Mouse (Mus musculus): ENCODE measurements around the gene Iqsec1.

Gene Iqsec1

DNA sequence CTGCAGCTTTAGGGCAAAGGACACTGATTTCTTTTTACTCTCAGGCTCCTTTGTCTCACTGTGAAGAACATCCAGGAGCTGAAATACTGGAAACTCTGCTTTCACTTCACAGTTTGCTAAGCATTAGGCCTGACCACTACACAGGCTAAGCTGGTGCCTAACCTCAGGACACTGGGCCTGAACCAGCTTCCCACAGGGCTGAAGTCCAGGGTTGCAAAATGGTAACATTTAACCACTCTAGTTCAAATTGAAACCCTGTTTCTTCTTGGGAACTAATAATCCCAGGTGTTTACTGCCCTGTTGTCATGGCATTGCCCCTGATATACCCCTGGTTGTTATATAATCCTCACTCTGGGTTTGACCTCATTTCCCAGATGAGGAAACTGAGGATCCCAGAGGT, 234.8 kb downstream of the Iqsec1 start:
- DNase-seq: no peak

DNA sequence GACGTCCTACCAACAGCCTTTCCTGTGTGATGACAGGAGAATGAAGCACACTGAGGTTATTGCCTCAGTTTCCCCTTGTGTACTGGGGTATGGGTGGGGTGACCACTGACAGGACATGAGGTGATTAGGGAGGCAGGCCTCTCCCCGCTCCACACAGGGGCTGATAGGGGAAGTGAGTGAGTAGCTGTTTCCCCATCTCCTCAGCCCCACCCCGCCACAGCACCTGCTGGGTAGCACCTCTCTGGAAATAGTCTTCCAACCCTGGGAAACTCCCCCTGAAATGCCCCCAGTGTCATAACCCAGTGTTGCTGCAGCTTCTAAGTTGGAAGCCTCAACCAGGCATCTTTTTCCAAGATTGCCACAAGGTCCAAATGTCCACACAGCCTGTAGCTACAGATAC, 236.9 kb downstream of the Iqsec1 start:
- no peak for DNase-seq

DNA sequence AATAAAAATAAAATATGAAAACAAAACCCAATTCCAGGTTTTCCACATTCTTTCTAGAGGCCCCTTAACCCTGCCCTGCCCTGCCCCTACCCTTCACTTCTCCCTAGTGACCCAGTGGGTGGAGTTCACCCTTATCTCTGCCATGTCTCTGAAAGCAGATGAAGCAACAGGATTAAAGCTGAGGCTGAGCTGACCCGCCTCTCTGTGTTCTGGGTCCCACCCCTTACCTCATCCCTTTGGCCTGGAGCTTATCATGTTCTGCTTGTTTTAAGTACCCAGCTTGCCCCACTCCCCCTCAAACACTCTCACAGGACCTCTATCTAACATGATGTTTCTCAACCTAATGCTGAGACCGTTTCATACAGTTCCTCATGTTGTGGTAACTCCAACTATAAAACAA, 238.4 kb downstream of the Iqsec1 start:
- no peak for DNase-seq

DNA sequence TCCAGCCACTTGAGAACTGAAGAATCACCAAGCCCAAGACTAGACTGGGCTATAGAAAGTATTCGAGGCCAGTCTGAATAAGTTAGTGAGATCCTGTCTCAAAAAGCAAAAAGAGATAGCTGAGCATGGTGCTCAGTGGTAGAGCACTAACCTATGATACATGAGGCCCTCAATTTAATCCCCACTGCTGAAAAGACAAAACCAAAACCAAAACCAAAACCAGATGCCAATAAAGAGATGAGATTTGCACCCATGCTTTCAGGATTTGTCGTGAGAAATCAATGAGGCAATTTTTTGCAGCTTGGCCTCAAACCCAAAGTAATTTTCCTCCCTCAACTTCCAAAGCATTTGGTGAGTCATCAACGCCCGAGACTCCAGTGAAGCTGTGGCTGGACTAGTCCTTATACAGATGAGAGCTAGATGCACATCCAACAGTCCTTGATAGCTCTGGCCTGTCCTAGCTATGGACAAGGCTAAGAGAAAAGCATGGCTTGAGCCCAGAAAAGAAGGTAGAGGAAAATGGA, 239.0 kb downstream of the Iqsec1 start:
- DNase-seq: no peak

DNA sequence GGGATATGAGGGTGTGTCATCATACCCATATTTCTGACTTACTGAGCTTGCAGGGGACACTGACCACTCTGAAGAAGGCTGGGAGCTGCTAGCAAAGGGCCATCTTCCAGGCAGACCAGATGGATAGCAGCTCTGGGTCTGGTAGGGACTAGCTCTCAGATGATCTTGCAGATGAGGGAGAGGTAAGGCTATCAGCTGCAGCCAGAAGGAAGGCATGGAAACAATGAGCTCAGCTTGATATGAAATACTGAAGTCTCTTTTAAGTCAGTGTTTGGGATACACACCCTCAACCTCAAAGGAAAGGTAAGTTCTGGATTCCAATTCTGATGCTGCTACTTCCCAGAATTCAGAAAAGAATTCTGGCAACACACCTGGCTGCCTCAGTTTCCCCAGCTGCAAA, 239.5 kb downstream of the Iqsec1 start:
- no peak for DNase-seq

DNA sequence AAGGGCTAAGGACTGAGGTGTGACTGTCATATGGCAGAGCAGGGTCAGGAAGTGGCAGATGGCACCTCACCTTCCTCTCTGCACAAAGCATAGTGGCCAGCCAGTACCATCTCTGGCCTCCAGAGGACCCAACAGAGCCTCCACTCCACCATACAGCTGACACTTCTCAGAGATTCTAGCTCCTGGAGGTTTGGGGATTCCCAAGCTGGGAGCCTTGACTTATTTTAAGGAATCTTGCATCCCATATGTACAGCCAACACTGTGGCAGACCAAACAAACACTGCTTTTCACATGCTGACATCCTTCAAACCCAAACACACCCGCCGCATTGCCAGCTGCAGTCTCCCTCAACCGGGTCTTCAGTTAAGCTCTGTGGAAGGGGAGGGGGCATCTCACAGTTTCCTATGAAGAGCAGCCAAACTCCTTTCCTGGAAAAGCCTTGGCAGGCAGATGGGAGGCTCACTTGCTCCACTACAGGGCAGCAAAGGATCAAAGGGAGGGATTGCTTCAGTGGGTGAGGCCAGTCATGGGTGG, 242.1 kb downstream of the Iqsec1 start:
- no peak for DNase-seq

DNA sequence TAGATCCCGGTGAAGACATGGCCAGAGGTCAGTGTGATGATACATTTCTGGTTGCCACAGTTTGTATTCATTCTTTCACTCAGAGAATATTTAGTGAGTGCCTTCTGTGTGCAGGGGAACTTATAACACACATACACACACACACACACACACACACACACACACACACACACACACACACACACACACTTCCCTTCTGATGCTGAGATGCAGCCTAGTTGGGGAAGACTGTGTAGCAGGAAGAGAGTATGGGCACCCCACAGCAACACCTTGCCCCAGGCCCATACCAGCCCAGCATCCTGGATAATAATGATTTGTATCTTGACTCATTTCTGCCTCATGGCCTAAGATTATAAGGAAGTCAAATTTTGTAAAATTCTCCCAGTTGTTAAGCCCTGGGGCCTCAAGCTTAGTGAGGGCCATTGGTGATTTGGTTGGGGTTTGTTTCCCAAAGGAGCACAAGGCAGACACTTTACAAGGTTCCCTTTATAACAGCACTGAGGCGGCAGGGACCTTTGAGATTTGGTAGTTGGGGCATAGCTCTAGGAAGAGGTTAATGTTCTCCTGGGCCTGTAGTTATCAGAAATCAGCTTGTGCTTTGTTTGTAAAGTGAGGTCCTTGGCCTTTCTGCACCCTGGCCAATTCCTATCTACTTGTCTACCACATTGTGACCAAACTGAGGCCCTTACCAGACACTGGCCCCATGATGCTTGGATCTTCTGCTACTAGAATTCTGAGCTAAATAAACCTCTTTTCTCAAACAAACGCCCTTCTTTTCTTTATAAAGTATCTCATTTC, 242.9 kb downstream of the Iqsec1 start:
- no peak for DNase-seq

DNA sequence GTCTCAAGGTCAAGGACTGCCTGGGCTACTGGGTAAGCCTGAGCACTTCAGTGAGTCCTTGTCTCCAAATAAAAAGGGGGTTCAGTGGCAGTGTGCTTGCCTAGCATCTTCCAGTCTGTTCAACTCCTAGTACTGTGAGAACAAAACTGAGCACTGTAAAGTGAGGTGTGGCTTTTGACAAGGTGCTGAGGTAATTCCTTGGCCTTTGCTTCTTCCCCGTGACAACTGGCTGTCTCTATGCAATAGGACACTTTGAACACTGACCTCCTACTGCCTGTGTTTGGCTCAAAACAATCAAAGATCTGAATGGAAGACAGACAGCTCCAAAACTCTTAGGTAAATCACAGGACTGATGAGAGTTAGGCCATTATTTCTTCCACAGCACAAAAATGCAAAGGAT, 246.0 kb downstream of the Iqsec1 start:
- DNase-seq: no peak

DNA sequence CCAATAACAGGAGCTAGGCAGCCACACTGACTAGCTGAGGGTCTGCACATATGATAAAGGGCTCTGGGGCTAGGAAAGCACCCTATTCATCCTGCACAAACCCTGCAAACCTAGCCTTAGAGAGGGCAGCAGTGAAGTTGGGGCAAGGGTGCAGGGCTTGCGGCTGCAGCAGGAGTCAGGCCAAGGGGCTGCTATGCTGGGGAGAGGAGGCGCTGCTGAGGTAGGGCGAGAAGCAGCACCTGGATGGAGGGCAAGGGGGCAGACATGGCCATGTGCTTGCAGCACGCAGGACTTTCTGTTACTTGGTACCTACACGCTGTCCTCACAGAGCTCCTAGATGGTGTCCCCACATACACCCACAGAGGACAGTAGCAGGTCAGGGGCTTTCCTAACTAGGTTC, 246.8 kb downstream of the Iqsec1 start:
- no peak for DNase-seq

DNA sequence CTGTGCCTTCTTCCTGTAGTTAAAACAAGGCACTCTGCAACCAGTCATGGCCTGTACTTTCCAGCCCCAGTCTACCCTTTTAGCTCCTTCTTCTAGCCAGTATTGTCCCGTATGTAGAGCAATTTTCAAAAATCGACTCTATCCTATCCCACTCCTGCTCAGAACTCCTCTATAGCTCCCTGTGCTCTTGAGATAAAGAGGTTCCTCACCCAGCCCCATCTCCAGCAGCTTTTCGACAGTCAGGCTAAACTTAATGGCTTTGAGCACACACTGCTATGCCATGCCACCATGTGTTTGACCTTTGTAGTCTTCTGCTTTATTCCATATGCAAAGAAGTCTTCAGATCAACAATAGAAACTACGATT, 247.4 kb downstream of the Iqsec1 start:
- DNase-seq: no peak

DNA sequence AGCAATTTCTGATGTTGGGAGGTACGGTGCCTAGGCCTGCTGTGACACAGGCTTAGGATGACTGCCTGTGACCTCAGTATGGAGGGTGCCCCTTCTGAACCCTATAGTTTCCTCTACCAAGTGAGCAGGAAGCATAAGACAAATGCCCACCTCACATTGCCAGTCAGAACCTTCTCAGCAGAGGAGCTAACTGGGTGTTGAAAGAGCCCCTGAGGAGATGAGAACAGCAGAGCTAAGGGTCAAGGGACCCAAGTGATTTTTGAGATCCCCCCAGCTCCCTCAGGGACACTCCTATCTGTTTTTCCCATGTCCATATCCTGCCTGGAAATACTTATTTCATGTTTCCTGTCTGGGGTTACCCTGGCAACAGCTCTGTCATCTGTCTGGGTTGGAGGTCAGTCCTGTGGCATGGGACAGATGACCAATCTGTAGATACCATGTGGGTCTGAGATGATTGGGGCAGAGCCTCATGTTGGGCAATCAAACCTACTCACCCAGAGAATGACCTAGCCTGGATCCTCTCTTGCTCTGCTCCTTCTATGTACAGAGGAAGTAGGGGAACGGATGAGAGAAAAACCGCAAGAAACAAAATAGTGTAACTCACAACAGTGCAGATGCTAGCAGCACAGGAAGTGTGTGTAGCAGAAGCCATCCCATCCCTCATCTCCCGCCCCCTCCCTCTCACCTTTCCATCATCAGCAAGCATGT, 248.0 kb downstream of the Iqsec1 start:
- DNase-seq: no peak

DNA sequence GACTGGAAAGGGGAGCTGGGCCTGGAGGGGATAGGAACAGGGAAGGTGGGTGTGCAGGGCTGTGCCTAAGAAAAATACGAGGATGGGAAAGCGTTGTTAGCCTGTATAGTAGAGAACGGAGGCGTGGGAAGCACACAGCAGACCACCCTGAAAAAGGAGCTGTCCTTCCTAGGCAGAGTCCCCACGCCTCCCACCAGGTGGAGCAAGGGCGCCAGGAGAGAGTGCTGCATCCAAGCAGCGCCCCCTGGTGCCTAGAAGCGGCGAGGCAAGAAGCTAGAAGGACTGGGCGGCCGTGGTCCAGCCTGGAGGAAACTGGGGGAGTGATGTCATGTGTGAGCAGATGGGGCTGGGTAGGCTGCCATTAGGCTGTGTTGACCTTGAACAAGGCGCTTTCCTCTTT, 251.1 kb downstream of the Iqsec1 start:
- DNase-seq: peak; percentile 84

DNA sequence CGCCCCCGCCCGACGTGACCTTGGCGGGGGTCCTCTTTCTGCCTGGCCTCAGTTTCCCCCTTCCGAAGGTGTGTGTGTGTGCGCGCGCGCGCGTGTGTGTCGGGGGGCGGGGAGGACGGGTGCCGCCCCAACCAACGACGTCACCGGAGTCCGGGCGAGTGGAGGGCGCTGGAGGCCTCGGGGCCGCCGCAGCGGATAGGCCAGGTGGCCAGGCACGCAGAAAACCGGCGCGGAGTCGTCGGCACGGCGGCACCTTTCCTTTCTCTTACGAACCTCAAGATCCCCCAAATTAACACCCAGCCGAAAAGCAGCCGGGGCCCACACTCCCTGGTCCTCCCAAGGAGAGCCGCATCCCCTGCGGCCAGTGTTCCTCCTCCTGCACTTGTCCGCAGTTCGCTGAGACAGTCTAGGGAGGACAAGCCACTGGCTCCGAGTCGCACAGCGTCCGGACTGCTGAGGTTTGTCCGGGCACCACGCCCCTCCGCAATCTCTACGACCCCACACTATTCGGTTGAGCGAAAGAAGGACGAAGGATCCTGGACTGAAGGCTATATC, 251.7 kb downstream of the Iqsec1 start:
- peak; percentile 67 for DNase-seq

DNA sequence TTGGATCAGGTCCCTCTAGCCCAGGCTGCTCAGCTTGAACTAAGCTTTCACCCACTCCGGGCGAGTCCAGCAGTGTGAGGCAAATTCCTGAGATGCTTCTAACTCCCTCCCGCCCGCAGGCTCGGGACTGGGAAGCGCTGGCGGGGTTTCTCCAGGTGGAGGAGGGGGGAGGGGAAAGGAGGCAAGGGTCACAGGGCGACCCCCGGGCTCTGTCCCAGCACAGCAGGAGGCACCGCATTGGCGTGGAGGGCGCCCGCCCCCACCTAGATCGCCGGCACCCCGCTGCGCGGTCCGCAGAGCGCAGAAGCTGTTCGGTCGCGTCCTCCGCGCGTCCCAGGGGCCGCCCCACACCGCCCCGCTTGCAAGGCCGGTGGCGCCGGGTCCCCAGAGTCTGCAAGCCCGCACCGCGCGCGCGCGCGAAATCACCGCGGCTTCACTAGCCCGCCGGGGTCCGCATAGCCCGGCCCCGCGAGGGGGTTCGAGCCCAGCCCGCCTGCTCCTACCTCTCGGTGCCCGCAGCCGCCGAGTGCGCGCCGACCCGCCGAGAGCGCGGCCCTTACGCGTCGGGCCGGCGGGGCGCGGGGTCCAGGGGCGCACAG, 252.3 kb downstream of the Iqsec1 start:
- DNase-seq: peak; percentile 88

DNA sequence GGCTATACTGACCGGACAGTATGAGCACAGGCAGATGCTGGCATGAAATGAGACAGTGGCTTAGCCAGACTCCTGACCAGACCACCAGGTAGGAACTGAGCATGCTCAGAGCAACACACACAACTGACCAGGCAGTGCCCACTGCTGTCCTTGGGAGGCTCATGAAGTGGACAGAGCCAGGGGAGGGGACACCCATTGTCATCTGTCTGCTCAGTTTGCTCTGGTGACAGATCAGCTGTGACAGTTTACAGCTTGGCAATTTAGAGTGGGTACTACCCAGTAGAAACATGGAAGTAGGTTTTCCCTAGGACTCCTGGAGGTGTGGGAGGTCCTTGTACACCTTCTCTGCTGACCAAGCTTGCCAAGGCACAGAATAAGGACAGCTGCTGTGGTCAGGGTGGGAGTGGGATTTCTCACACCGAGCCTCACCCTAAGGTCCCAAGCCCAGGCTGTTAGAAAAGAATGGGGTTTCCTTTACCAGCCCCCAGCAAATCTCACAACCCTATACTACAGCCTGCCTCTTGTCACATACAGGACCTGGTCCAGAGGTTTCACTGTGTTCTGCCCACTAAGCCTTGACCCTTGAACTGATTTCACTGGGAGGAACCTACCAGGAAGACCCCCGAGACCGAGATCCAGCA, 253.0 kb downstream of the Iqsec1 start:
- peak; percentile 26 for DNase-seq

DNA sequence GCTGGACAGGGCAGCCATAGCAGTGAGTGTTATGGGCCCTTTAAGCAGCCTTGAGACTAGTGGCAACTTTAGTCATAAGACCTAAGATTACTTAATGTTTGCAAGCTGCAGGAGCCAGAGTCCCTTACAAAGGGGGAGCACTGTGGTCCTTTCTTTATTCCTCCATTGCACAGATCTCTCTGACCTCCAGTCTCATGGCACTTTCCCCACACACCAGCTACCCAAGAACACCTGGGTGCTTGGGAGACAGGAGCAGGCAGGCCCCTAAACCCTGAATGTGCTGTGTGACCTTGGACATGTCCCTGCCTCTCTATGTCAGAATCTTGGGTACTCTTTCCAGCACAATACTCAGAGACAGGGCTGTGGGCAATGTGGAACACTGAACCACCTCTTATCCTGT, 253.7 kb downstream of the Iqsec1 start:
- DNase-seq: no peak

DNA sequence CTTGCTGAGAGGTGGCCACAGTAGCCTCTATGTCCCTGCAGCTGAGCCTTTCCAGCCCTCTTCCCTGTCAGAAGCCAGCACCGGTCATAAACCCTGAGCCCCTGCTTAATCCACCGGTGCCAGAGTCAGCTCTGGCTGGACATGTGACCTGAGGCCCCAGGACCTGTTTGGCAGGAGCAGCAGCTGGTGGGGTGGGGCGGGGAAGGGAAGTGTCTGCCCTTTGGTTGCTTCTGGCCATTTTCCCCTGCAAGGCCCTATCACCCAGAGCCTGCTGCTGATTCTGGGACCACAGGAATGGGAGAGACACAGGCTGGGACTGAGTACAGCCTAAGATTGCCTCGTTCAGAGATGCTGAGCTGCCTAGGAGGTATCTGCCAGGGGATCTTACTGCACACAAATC, 257.2 kb downstream of the Iqsec1 start:
- DNase-seq: peak; percentile 86

DNA sequence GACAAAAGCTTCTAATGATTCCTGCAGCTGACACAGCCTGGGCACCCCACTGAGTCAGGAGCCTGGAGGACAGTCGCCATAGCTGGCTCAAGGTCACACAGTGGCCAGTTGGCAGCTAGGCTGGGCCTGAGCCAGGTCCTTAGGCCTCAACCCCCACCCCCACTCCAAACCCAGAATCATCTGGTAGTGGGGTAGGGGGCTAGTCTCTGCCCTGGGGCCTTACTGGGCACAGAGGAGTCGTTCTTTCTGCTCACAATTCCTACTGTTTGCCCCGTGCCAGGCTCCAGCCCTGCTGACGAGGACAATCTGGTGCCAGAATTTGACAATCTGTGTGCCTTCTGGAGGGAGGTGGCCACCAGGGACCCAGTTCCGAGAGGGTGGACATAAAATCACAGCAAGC, 258.7 kb downstream of the Iqsec1 start:
- DNase-seq: no peak

DNA sequence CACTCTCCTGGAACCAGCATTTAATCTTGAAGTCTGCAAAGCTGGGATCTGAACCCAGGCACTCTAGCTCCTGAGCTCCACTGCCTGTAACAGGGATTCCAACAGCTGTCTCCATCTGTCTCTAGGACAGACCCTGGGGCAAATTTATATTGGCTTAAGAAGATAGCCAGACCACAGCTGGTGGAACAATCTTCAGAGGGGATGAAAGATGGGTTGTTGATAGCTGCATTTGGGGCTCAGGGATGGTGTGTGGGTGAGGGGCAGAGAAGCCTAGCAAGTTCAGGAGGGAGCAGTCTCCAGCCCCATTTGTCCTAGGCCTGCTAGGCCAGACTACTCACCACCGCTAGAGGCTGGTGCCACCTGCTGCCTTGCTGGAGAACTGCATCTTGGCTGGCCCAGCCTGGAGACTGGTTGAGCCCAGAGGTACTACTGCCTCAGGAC, 260.0 kb downstream of the Iqsec1 start:
- DNase-seq: peak; percentile 87

DNA sequence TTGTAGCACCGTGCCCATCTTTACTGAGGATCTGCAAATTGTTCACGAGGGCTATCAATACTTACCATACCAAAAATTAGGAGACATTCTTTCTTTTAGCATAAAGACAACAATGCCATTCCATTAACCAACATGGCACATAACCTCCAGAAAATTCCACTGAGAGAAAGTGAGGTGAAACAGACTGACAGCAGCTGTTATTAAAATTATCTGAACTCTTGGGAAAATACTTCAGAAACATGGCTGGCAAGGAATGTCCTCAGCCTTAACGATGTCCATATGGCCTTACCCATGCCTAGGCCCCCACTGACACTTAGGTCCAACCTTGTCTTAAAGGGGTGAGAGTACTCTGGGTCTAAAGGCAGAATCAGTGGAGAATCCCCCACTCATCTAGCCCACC, 260.7 kb downstream of the Iqsec1 start:
- DNase-seq: no peak

DNA sequence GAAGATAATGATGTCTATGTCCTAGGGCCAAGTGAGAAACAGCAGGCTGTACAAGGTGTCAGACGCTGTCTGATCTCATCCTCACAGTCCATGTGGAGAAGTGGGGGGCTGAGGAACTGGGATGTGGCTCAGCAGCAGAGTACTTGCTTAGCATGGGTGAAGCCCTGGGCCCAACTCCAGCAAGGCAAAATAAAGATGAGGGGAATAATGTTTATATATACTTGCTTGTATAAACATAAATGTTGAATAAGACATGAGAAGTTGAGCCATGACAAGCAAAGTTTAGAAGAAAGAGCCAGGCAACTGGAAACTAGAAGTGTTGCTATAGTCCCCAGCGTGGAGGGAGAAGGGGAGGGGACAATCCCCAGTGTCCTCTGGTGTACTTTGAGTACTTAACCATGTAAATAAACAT, 261.8 kb downstream of the Iqsec1 start:
- no peak for DNase-seq

DNA sequence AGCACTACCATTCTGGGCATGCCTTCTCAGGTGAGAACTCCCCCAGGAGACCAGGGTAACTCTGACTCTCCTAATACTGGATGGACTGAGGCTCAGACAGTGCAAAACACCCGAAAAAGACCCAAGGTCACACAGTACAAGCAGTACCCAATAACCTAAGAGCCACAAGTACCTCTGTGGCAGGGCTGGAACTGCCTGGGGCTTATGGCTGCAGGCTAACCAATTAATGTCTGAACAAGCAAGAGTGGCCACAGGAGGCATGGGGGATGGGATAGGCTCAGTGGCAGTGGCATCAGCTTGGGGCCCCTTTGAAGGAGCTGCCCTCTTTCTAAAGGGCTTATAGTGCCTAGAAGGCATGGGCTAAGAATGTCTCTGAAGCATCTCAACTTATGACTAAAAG, 263.0 kb downstream of the Iqsec1 start:
- DNase-seq: no peak

DNA sequence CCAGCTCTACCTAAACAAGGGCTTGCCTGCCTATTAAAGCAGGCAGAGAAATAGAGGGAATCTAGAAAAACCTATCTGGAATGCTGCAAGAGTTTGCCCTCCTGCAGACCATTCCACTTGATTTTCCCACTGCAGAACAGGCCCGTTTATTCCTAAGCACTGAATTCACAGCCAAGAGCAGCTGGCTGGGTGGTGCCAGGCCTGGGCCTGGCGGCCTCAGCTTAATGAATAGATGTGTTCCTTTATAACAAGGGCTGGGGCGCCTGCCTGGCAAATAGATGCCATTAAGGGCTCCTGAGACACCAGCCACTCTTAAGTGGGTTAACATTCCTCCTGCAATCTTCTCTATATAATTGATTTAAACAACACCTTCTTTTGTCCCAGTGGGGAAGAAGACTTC, 265.5 kb downstream of the Iqsec1 start:
- no peak for DNase-seq

All from kidney, adult 11 months (tissue).